Mouse (Mus musculus) lung, postnatal 0 days (tissue): Measurements from ENCODE around the gene Gapvd1.
"Not testable (repeated sequence)": the region's sequence is repeated elsewhere in the genome, so short reads cannot be mapped to it uniquely, and the experiment has no call there.

Experiments
- CTCF ChIP-seq: IDR thresholded peaks from 2 replicates; pipeline ENCODE4 v1.5.1; 2016; ENCODE audit warnings: antibody characterized with exemption, mild to moderate bottlenecking
- EP300 ChIP-seq: IDR thresholded peaks from 2 replicates; pipeline ENCODE4 v1.6.1; 2016; ENCODE audit warnings: antibody characterized with exemption, mild to moderate bottlenecking, control low read depth

DNA sequence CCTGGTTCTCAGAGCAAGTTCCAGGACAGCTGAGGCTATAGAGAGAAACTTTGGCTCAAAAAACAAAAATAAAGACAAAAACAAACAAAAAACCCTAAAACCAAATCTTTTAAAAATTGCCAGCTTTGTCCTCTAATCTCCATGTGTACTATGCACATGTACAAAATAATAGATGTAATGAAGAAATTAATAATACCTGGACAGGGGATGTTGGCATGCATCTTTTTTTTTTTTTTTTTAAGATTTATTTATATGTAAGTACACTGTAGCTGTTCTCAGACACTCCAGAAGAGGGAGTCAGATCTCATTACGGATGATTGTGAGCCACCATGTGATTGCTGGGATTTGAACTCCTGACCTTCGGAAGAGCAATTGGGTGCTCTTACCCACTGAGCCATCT lies 37.5 kb upstream of the Gapvd1 start:
- TF ChIP-seq CTCF = peak; percentile 15; the same call in 1 of the 2 replicates
- TF ChIP-seq EP300 = not testable (repeated sequence)
